Mouse (Mus musculus) small intestine, adult 2 months (tissue): ENCODE results near the gene Pde4d. TPM values are rescaled to one million over a fixed set of nuclear protein-coding genes. Genes with fewer than 3 reads are reported as not detected.

Source experiments
- H3K27ac ChIP-seq: fragments of 200-500 bp; 2 replicates; pipeline ENCODE4 v1.5.1; 2012; ENCODE audit warnings: low read depth, low read length, control low read depth, inconsistent platforms; ENCODE audit not compliant: insufficient read depth
- H3K27me3 ChIP-seq: fragments of 200-500 bp; 2 replicates; pipeline ENCODE4 v1.6.1; 2012; ENCODE audit warnings: mild to moderate bottlenecking, moderate library complexity, low read length, inconsistent platforms; ENCODE audit not compliant: control insufficient read depth, insufficient read depth
- H3K36me3 ChIP-seq: fragments of 200-500 bp; 2 replicates; pipeline ENCODE4 v1.6.1; 2012; ENCODE audit warnings: mild to moderate bottlenecking, low read length, control low read depth, inconsistent platforms; ENCODE audit not compliant: control insufficient read depth, insufficient read depth
- H3K4me1 ChIP-seq: fragments of 200-500 bp; 2 replicates; pipeline ENCODE4 v1.6.1; 2012; ENCODE audit warnings: low read length, inconsistent platforms, mixed read lengths; ENCODE audit not compliant: control insufficient read depth, insufficient read depth, insufficient read length
- H3K4me3 ChIP-seq: fragments of 200-500 bp; 2 replicates; pipeline ENCODE4 v1.5.1; 2012; ENCODE audit warnings: low read depth, mild to moderate bottlenecking, control low read depth, inconsistent platforms, low read length, moderate library complexity
- CTCF ChIP-seq: fragments of 200-500 bp; IDR thresholded peaks from 2 replicates; pipeline ENCODE4 v1.5.1; 2012; ENCODE audit warnings: low read depth, mild to moderate bottlenecking, control low read depth, inconsistent platforms, low read length, moderate library complexity, mixed read lengths; ENCODE audit not compliant: insufficient replicate concordance, insufficient read length; ENCODE audit errors: extremely low read depth
- POLR2A ChIP-seq: fragments of 200-500 bp; IDR thresholded peaks from 2 replicates; pipeline ENCODE4 v1.6.1; 2012; ENCODE audit warnings: low read depth, mild to moderate bottlenecking, control low read depth, inconsistent platforms, low read length, moderate library complexity
- WGBS: fragments of 180-500 bp; shearing (Covaris S2); methylation state at CpG from one replicate; pipeline ENCODE4 v1.1.7; 2018; 5-methylcytosine and 5-hydroxymethylcytosine counted together
- polyA plus RNA-seq: library from polyadenylated mRNA; depleted of rRNA; stranded (reverse); fragments of >200 nt; gene quantifications from 2 replicates; pipeline ENCODE4 v1.2.3, GENCODE M21; 2012

Gene Pde4d
- polyA plus RNA-seq, 1 experiment = 8.4 TPM

- peak overlapping the region; percentile 71; the same call in 1 of the 2 replicates for H3K27ac ChIP-seq
- H3K4me1 ChIP-seq = peaks cover 3% of the 10 kb centered on the region; the same call in 1 of the 2 replicates
- no peak overlapping the region for H3K4me3 ChIP-seq
- no peaks in the 10 kb centered on the region for H3K36me3 ChIP-seq
- no peaks in the 10 kb centered on the region for H3K27me3 ChIP-seq
- TF ChIP-seq POLR2A (no peak), CTCF (no peak)
These were observed 40.1 kb downstream of the Pde4d start for GRCm38 (mm10) chr13:108489825-108490224.

GRCm38 (mm10) chr13:108490872-108491271 lies 41.1 kb downstream of the Pde4d start:
- no peaks in the 10 kb centered on the region for H3K27me3 ChIP-seq
- H3K36me3 ChIP-seq = no peaks in the 10 kb centered on the region
- H3K27ac ChIP-seq = no peak overlapping the region
- TF ChIP-seq POLR2A = no peak
- TF ChIP-seq CTCF = no peak
- peaks cover 3% of the 10 kb centered on the region; the same call in 1 of the 2 replicates for H3K4me1 ChIP-seq
- 70% methylated on average over 2 of the region's 2 CpGs for WGBS
- no peak overlapping the region for H3K4me3 ChIP-seq

- no peaks in the 10 kb centered on the region for H3K36me3 ChIP-seq
- peaks cover 3% of the 10 kb centered on the region; the same call in 1 of the 2 replicates for H3K4me1 ChIP-seq
- TF ChIP-seq CTCF (no peak), POLR2A (no peak)
- no peak overlapping the region for H3K27ac ChIP-seq
- no peak overlapping the region for H3K4me3 ChIP-seq
- no peaks in the 10 kb centered on the region for H3K27me3 ChIP-seq
These were observed 43.1 kb downstream of the Pde4d start for GRCm38 (mm10) chr13:108492886-108493285.

GRCm38 (mm10) chr13:108494365-108494764 lies 44.6 kb downstream of the Pde4d start:
- no peak overlapping the region for H3K27ac ChIP-seq
- no peak overlapping the region for H3K4me3 ChIP-seq
- WGBS = 33% methylated on average over 2 of the region's 2 CpGs
- peaks cover 3% of the 10 kb centered on the region; the same call in 1 of the 2 replicates for H3K4me1 ChIP-seq
- TF ChIP-seq CTCF (no peak), POLR2A (no peak)
- H3K36me3 ChIP-seq = no peaks in the 10 kb centered on the region
- no peaks in the 10 kb centered on the region for H3K27me3 ChIP-seq

GRCm38 (mm10) chr13:108497768-108498167 lies 48.0 kb downstream of the Pde4d start:
- H3K27me3 ChIP-seq = no peaks in the 10 kb centered on the region
- H3K4me1 ChIP-seq = no peaks in the 10 kb centered on the region; the same call in 1 of the 2 replicates
- TF ChIP-seq CTCF (no peak), POLR2A (no peak)
- 7% methylated on average over 8 of the region's 8 CpGs for WGBS
- no peaks in the 10 kb centered on the region for H3K36me3 ChIP-seq
- peak overlapping the region; percentile 95 for H3K27ac ChIP-seq
- H3K4me3 ChIP-seq = peak overlapping the region; percentile 70

- Histone ChIP-seq H3K27me3 (no peaks in the 10 kb centered on the region), H3K27ac (peak overlapping the region; percentile 95), H3K4me3 (peak overlapping the region; percentile 59), H3K36me3 (no peaks in the 10 kb centered on the region), H3K4me1 (no peaks in the 10 kb centered on the region; the same call in 1 of the 2 replicates)
- WGBS = 9% methylated on average over 9 of the region's 9 CpGs
- TF ChIP-seq CTCF = no peak
- 0 out of 2 replicates have a peak, but pooled peaks have one; percentile 16 for TF ChIP-seq POLR2A
These were observed 48.5 kb downstream of the Pde4d start for GRCm38 (mm10) chr13:108498247-108498743.

- Histone ChIP-seq H3K27me3 (no peaks in the 10 kb centered on the region), H3K4me3 (peak overlapping the region; percentile 54)
- 8% methylated on average over 9 of the region's 9 CpGs for WGBS
These were observed 49.1 kb downstream of the Pde4d start for GRCm38 (mm10) chr13:108498773-108499313.

More at GRCm38 (mm10) chr13:108498773-108499313, 49.1 kb downstream of the Pde4d start:
- peak overlapping the region; percentile 95 for H3K27ac ChIP-seq
- H3K36me3 ChIP-seq = no peaks in the 10 kb centered on the region
- no peaks in the 10 kb centered on the region; the same call in 1 of the 2 replicates for H3K4me1 ChIP-seq
- TF ChIP-seq POLR2A (peak; percentile 53; the same call in 1 of the 2 replicates), CTCF (no peak)
